Mouse (Mus musculus): ENCODE data around the gene Mrfap1.

DNA sequence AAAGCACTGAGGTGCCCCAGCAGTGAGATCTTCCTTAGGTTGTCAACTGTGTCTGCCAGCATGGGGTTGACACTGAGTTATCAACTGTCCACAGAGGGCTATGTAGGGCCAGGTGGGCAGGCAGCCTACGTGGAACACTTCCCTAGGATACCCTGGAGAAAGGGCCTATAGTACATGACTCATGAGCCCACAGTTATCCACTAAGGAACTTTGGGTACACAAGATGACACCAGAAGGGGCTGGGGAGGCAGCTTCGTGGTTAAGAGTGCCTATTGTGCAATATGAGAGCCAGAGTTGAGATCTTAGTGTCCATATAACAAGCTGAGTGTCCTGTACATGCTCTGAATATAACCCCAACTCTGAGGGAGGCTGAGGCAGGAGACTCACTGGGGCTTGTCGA lies 27.0 kb downstream of the Mrfap1 start:
- TF ChIP-seq GATA1 (IDR thresholded peaks at IDR 0.05; ENCODE audit: low read length) (no peak), TAL1 (IDR thresholded peaks at IDR 0.05; ENCODE audit: low read length) (no peak)
